Mouse (Mus musculus): ENCODE measurements around the gene Mrps30. TPM values are rescaled to one million over a fixed set of nuclear protein-coding genes. Genes with fewer than 3 reads are reported as not detected.
"Not testable (repeated sequence)": the region's sequence is repeated elsewhere in the genome, so short reads cannot be mapped to it uniquely, and the experiment has no call there.

Gene Mrps30
- 16.7 TPM in 2 replicates for polyA plus RNA-seq (2015; fragmentation: Nextera tagmentation; extraction: Ambion mirVana)

DNA sequence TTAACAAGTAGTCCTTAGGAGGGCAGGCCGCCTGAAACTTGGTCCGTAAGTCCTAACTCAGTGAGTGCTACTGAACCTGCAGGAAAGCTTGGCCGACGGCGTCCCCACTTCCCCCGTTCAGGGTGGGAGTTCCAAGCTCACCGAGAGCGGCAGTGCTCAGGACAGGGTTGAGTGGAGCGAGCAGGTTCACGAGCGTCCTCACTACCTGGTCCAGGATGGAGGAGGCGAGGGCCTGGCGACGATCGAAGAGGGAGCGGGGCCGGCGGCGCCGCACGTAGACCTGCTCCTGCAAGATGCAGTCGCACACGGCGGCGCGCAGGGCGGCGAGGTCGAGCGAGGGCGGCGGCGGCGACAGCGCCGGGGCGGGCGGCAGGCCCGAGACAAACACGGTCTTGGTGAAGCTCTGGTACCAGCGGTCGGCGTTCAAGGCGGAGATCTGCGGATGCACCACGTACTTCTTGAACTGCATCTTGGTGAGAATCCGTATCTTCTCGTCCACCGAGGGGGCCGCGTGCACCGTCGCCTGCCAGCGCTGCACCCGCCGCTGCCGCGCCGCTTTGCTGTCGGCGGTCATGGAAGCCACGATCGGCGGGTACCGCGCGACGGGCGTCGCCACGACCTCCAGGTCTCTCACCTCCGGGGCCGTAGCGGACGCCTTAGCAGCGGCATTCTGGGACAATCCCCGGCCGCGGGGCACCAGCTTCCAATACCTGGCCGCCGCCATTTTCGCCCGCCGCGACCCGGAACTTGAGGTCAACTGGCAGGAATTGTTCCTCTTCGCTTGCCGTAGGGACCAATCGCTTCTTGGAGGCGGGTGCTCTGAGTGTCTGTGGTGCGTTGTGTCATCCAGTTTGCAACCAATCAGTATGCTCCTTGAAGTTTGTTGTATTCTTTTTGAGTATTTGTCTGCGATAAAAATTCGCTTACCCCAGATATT lies at the start of gene Mrps30, which contains the start of gene B430218F22Rik:
Gene Mrps30 (minus strand): TSS at position 742 of the 937 bp plus-strand sequence.
Gene B430218F22Rik (plus strand): TSS at position 120 of the 937 bp plus-strand sequence.
- WGBS (ENCODE audit: insufficient replicate concordance), result under 1% methylated on average over 93 of the region's 93 CpGs
- Histone ChIP-seq H3K36me3 (replicated peaks) (peaks cover 30% of the 10 kb centered on the region), H3K27me3 (no peaks in the 10 kb centered on the region), H3K4me1 (replicated peaks) (peaks cover 10% of the 10 kb centered on the region; the same call in 1 of the 2 replicates), H3K9me3 (replicated peaks) (no peaks in the 10 kb centered on the region), H3K4me3 (replicated peaks) (peak within 1 kb of the TSS; percentile 88), H3K27ac (replicated peaks) (peak within 1 kb of the TSS; percentile 74), H3K9ac (peak within 1 kb of the TSS; percentile 80), H3K4me2 (peak within 1 kb of the TSS; percentile 84)
- peak; percentile 96 for ATAC-seq (ENCODE audit: insufficient read depth)

DNA sequence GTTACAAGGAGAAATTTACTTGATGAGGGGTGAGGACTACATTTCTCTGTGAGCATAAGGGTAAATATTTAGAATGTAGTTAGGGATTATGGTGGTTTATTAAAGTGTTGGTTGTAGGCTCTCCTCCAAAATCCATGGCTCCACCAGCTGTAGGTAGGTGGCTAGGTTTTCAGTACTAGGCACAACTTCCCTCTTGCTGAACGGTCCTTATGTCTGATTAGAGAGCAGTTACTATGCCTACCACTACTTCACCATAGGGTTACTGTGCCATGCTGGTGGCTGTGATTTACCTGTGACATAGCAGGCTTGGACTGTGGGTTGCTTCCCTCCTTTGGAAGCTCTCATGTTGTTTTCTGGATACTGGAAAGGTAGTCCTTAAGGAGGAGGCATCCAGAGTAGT lies 33.8 kb upstream of the Mrps30 start:
- ATAC-seq (ENCODE audit: insufficient read depth), result no peak
- no peaks in the 10 kb centered on the region for H3K27me3 ChIP-seq
- no peak overlapping the region for H3K27ac ChIP-seq (replicated peaks)
- no peaks in the 10 kb centered on the region for H3K9me3 ChIP-seq (replicated peaks)
- no peak overlapping the region for H3K4me3 ChIP-seq (replicated peaks)
- no peaks in the 10 kb centered on the region for H3K36me3 ChIP-seq (replicated peaks)
- H3K9ac ChIP-seq, result no peak overlapping the region
- no peak overlapping the region for H3K4me2 ChIP-seq
- no peaks in the 10 kb centered on the region for H3K4me1 ChIP-seq (replicated peaks)
- WGBS (ENCODE audit: insufficient replicate concordance), result 24% methylated on average over 1 of the region's 1 CpGs

DNA sequence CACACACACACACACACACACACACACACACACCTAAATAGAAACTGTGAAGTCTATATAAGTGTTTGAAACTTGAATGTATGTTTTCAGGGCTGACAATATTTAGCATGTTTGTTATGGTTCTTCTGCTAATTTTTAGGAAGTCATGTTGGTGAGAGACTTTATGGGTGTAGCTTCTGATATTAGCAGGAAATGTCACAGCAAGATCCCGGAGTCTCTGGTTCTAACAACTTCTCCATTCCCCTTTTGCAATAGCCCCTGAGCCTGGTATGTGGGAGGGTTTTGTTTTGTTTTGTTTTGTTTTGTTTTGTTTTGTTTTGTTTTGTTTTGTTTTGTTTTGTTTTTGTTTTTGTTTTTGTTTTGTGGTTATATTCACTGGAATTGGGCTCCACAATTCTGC lies 33.4 kb upstream of the Mrps30 start:
- no peak overlapping the region for H3K9ac ChIP-seq
- H3K9me3 ChIP-seq (replicated peaks), result no peaks in the 10 kb centered on the region
- 24% methylated on average over 1 of the region's 1 CpGs for WGBS (ENCODE audit: insufficient replicate concordance)
- ATAC-seq (ENCODE audit: insufficient read depth), result no peak
- no peaks in the 10 kb centered on the region for H3K27me3 ChIP-seq
- H3K4me3 ChIP-seq (replicated peaks), result no peak overlapping the region
- no peak overlapping the region for H3K4me2 ChIP-seq
- no peak overlapping the region for H3K27ac ChIP-seq (replicated peaks)
- H3K36me3 ChIP-seq (replicated peaks), result no peaks in the 10 kb centered on the region
- H3K4me1 ChIP-seq (replicated peaks), result no peaks in the 10 kb centered on the region

DNA sequence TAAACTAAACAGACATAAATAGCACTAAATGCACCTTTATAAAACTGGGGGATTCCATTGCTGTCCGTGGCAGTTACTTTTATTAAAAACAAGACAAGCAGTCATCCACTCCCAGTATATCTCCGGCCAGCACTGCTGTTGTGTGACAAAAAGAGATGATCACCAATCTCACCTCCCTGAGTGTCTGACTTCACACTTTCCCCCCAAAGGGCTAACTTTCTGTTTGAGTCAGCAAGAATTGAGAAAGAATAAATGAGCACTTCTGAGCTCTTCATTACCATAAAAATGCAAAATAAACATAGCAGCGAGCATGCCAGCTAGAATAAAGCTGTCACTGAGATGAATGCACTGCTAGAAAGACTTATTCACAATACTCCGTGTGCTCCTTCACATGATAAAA lies 31.1 kb upstream of the Mrps30 start:
- H3K9ac ChIP-seq, result no peak overlapping the region
- H3K27ac ChIP-seq (replicated peaks), result no peak overlapping the region
- 53% methylated on average over 4 of the region's 4 CpGs for WGBS (ENCODE audit: insufficient replicate concordance)
- H3K27me3 ChIP-seq, result no peaks in the 10 kb centered on the region
- no peak overlapping the region for H3K4me2 ChIP-seq
- no peaks in the 10 kb centered on the region for H3K4me1 ChIP-seq (replicated peaks)
- H3K4me3 ChIP-seq (replicated peaks), result no peak overlapping the region
- no peaks in the 10 kb centered on the region for H3K9me3 ChIP-seq (replicated peaks)
- no peak for ATAC-seq (ENCODE audit: insufficient read depth)
- H3K36me3 ChIP-seq (replicated peaks), result no peaks in the 10 kb centered on the region

DNA sequence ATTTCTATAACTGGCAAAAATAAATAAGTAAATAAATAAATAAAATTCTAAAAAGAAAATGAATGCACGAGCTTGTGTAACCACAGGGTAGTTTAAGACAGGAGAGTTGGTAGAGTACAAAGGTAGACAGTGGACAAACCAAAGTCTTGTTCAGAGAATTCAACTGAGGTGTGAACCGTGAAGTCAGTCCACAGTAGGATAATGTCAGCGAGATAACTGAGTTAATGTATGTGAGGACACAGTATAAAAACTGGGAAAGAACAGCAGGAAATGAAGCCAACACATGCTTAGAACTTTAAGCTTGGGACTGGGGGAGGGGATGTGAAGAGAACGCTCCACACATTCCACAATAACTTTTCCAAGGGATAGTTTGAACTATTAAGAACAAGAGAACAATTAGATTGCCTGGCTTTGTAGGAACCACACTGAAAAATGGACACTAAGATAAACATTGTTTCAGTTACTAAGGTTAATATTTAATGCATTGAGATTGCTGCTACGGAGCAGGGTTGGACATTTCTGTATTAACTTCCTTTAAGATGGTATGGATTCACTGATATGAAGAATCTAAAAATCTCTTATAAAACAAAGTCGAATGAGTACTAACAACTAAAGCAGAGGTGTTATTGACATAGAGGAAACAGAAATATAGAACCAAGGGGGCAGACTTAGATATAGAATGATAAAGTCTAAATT lies 24.4 kb upstream of the Mrps30 start:
- no peak overlapping the region for H3K4me3 ChIP-seq (replicated peaks)
- H3K9me3 ChIP-seq (replicated peaks), result no peaks in the 10 kb centered on the region
- H3K4me2 ChIP-seq, result no peak overlapping the region
- no peak for ATAC-seq (ENCODE audit: insufficient read depth)
- WGBS (ENCODE audit: insufficient replicate concordance), result 50% methylated on average over 6 of the region's 6 CpGs
- H3K36me3 ChIP-seq (replicated peaks), result no peaks in the 10 kb centered on the region
- no peak overlapping the region for H3K9ac ChIP-seq
- no peaks in the 10 kb centered on the region for H3K27me3 ChIP-seq
- no peaks in the 10 kb centered on the region for H3K4me1 ChIP-seq (replicated peaks)
- H3K27ac ChIP-seq (replicated peaks), result no peak overlapping the region

DNA sequence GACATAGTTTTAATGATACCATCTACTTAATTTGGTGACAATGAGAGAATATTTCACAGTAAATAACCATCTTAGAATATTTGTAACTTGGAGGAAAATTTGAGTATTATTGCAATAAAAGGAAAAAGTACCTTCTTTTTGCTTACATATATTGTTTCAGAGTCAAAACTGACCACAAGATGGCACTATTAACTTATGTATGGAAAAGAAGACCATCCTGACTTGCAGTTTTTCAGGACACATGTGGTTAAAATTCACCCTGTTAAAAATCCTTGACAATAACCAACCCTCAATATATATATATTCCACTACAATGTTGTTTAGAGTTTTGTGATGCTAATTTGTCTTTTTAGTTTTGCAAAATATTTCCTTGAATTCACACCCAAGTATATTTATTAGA lies 16.5 kb upstream of the Mrps30 start:
- H3K36me3 ChIP-seq (replicated peaks), result no peaks in the 10 kb centered on the region
- H3K4me3 ChIP-seq (replicated peaks), result no peak overlapping the region
- H3K27me3 ChIP-seq, result no peaks in the 10 kb centered on the region
- no peak for ATAC-seq (ENCODE audit: insufficient read depth)
- no peaks in the 10 kb centered on the region for H3K4me1 ChIP-seq (replicated peaks)
- H3K4me2 ChIP-seq, result no peak overlapping the region
- H3K9ac ChIP-seq, result no peak overlapping the region
- H3K9me3 ChIP-seq (replicated peaks), result no peaks in the 10 kb centered on the region
- H3K27ac ChIP-seq (replicated peaks), result no peak overlapping the region

DNA sequence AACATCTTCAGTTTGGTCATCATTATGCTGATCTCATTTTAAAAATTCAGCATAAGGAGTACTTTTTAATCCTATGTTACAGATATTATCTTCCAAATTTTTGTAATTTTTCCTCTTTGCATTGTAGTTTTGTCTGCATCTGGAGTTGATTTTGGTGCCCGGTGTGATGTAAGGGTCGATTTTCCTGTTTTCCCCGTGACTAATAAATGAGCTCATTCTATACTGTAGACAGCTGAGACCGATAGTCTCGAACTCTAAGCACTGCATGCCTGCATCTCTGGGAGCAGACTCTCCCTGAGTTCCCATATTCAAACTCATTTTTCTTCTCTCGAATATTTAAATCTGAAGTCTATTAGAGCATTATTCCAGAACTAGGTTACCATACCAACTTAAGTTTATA lies 13.3 kb upstream of the Mrps30 start:
- no peaks in the 10 kb centered on the region for H3K27me3 ChIP-seq
- H3K9ac ChIP-seq, result no peak overlapping the region
- 54% methylated on average over 6 of the region's 6 CpGs for WGBS (ENCODE audit: insufficient replicate concordance)
- no peaks in the 10 kb centered on the region for H3K36me3 ChIP-seq (replicated peaks)
- no peaks in the 10 kb centered on the region for H3K9me3 ChIP-seq (replicated peaks)
- no peak for ATAC-seq (ENCODE audit: insufficient read depth)
- H3K4me1 ChIP-seq (replicated peaks), result no peaks in the 10 kb centered on the region
- H3K27ac ChIP-seq (replicated peaks), result no peak overlapping the region
- no peak overlapping the region for H3K4me3 ChIP-seq (replicated peaks)
- no peak overlapping the region for H3K4me2 ChIP-seq

DNA sequence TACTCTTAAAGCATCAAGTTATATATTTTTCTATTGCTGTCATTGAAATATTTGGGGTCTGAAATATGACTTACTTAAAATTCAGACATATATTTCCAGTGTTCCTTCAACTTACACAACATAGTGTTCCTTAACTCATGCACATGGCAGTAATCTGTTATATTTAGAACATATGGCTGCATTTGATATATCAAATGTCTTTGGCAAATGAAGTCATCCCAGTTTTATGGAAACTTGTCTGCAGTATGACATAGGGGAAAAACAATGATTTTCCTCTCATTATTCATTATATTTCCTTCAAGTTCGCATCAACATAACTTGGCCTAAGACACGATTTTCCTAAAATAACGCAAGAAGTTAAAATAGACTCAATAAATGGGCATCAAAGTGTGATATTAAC lies 8.8 kb upstream of the Mrps30 start:
- WGBS (ENCODE audit: insufficient replicate concordance), result 63% methylated on average over 3 of the region's 3 CpGs
- ATAC-seq (ENCODE audit: insufficient read depth), result no peak

DNA sequence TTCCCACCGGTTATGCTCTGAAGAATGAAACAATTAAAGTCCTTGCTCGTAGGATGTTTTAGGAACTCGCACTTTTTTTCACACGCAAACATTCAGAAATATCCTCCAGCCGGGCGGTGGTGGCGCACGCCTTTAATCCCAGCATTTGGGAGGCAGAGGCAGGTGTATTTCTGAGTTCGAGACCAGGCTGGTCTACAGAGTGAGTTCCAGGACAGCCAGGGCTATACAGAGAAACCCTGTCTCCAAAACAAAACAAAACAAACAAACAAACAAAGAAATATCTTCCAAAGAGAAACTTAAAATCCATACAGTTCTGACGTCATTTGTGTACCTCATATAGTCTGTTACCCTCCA lies 373 bp upstream of the Mrps30 start:
- 6% methylated on average over 10 of the region's 10 CpGs for WGBS (ENCODE audit: insufficient replicate concordance)
- not testable (repeated sequence) for H3K9me3 ChIP-seq (replicated peaks); H3K27me3 ChIP-seq
- Histone ChIP-seq H3K36me3 (replicated peaks) (peaks cover 25% of the 10 kb centered on the region), H3K9ac (0 out of 2 replicates have a peak overlapping the region, but pooled peaks have one; percentile 27), H3K4me2 (peak overlapping the region; percentile 84), H3K4me1 (replicated peaks) (peaks cover 10% of the 10 kb centered on the region; the same call in 1 of the 2 replicates), H3K27ac (replicated peaks) (peak overlapping the region; percentile 70), H3K4me3 (replicated peaks) (peak overlapping the region; percentile 88)
- peak; percentile 32 for ATAC-seq (ENCODE audit: insufficient read depth)

More for the DNA sequence above, 8.8 kb upstream of the Mrps30 start:
- no peaks in the 10 kb centered on the region for H3K27me3 ChIP-seq
- H3K4me2 ChIP-seq, result no peak overlapping the region
- no peak overlapping the region for H3K4me3 ChIP-seq (replicated peaks)
- H3K9me3 ChIP-seq (replicated peaks), result no peaks in the 10 kb centered on the region
- no peaks in the 10 kb centered on the region for H3K4me1 ChIP-seq (replicated peaks)
- H3K36me3 ChIP-seq (replicated peaks), result no peaks in the 10 kb centered on the region
- no peak overlapping the region for H3K9ac ChIP-seq
- no peak overlapping the region for H3K27ac ChIP-seq (replicated peaks)

DNA sequence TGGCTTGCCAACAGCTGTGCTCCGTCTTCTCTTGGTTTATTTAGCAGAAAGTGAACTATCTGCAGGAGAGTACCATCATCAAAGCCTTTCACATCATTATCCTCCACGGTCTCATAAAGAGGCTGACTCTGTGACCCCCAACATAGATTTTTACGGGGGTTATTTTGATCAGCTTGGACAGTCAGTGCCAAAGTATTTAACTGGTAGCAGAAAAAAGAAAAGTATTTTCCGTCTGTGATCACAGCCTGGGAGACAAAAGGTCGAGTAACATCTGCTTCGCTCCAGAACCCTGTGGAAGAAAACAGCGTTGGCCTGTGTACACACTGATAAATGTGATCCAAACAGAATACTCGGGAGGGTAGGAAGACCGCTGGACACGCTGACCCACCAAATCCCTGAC lies 6.7 kb downstream of the Mrps30 start:
- H3K27me3 ChIP-seq, result no peaks in the 10 kb centered on the region
- no peaks in the 10 kb centered on the region for H3K9me3 ChIP-seq (replicated peaks)
- H3K9ac ChIP-seq, result no peak overlapping the region
- H3K36me3 ChIP-seq (replicated peaks), result peaks cover 66% of the 10 kb centered on the region
- ATAC-seq (ENCODE audit: insufficient read depth), result no peak
- no peak overlapping the region for H3K4me2 ChIP-seq
- 73% methylated on average over 10 of the region's 10 CpGs for WGBS (ENCODE audit: insufficient replicate concordance)
- no peak overlapping the region for H3K27ac ChIP-seq (replicated peaks)
- no peak overlapping the region for H3K4me3 ChIP-seq (replicated peaks)
- no peaks in the 10 kb centered on the region for H3K4me1 ChIP-seq (replicated peaks)

DNA sequence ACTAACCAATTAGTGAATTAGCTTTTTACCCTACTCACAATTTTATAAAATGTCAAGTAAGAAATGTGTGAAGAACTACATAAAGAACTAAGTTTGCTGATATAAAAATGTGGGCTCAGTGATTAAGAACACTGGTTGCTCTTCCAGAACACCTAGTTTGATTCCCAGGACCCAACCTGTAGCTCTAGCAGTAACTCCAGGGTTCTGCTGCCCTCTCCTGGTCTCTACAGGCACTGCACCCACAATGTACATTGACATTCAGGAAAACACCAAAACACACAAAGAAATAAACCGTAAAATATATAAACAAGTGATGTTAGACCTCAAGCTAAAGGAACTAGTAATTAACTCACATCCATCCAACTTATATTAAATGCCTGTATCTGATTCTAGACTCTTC lies 7.9 kb downstream of the Mrps30 start:
- Histone ChIP-seq H3K4me3 (replicated peaks) (no peak overlapping the region), H3K4me1 (replicated peaks) (no peaks in the 10 kb centered on the region), H3K9me3 (replicated peaks) (no peaks in the 10 kb centered on the region), H3K27me3 (no peaks in the 10 kb centered on the region), H3K36me3 (replicated peaks) (peaks cover 57% of the 10 kb centered on the region), H3K9ac (no peak overlapping the region), H3K4me2 (no peak overlapping the region), H3K27ac (replicated peaks) (no peak overlapping the region)
- no peak for ATAC-seq (ENCODE audit: insufficient read depth)
- 50% methylated on average over 1 of the region's 1 CpGs for WGBS (ENCODE audit: insufficient replicate concordance)

Data from liver, embryonic 15.5 days (tissue).